Mouse (Mus musculus) heart, adult 2 months (tissue): ENCODE results near the gene Gpr88. TPM values are rescaled to one million over a fixed set of nuclear protein-coding genes. Genes with fewer than 3 reads are reported as not detected.

ENCODE experiments used
- DNase-seq, 2 experiments: peaks; one replicate each; pipeline ENCODE4 v3.0.0; 2021
- H3K27ac ChIP-seq: fragments of 200-600 bp; 2 replicates; pipeline ENCODE4 v1.8.1; 2022
- H3K27me3 ChIP-seq: fragments of 200-500 bp; 2 replicates; pipeline ENCODE4 v1.6.1; 2012; ENCODE audit warnings: mild to moderate bottlenecking, low read length, inconsistent platforms, mixed read lengths; ENCODE audit not compliant: control insufficient read depth, insufficient read depth
- H3K36me3 ChIP-seq: fragments of 200-500 bp; 2 replicates; pipeline ENCODE4 v1.6.1; 2012; ENCODE audit warnings: low read length, inconsistent platforms; ENCODE audit not compliant: control insufficient read depth, insufficient read depth
- H3K4me1 ChIP-seq: fragments of 200-500 bp; 2 replicates; pipeline ENCODE4 v1.6.1; 2011; ENCODE audit warnings: low read length; ENCODE audit not compliant: control insufficient read depth, insufficient read depth
- H3K4me3 ChIP-seq: fragments of 200-600 bp; 2 replicates; pipeline ENCODE4 v1.8.1; 2022
- H3K79me2 ChIP-seq: fragments of 200-500 bp; replicated peaks from 2 replicates; pipeline ENCODE4 v1.6.1; 2012; ENCODE audit warnings: mild to moderate bottlenecking, inconsistent platforms, low read length, moderate library complexity, mixed read lengths; ENCODE audit not compliant: control insufficient read depth, insufficient read depth
- H3K9ac ChIP-seq: fragments of 200-500 bp; 2 replicates; pipeline ENCODE4 v1.6.1; 2012; ENCODE audit warnings: low read depth, mild to moderate bottlenecking, control low read depth, inconsistent platforms, low read length, mixed read lengths
- CTCF ChIP-seq: fragments of 200-600 bp; IDR thresholded peaks from 2 replicates; pipeline ENCODE4 v1.8.1; 2022; ENCODE audit warnings: antibody characterized with exemption, mild to moderate bottlenecking, moderate library complexity
- EP300 ChIP-seq: fragments of 200-500 bp; IDR thresholded peaks from 2 replicates; pipeline ENCODE4 v1.6.1; 2011; ENCODE audit warnings: low read depth, low read length, control low read depth; ENCODE audit not compliant: insufficient read depth
- POLR2A ChIP-seq: fragments of 200-500 bp; IDR thresholded peaks from 2 replicates; pipeline ENCODE4 v1.6.1; 2011; ENCODE audit warnings: mild to moderate bottlenecking, low read depth, low read length, control low read depth; ENCODE audit not compliant: insufficient read depth
- WGBS: fragments of 180-500 bp; shearing (Covaris S2); methylation state at CpG from one replicate; pipeline ENCODE4 v1.1.7; 2018; 5-methylcytosine and 5-hydroxymethylcytosine counted together
- intact Hi-C: fragments of 180-260 bp; cut with DNase I; formaldehyde crosslinking; loops from one replicate; pipeline ENCODE4 v1.15.1; 2025
- polyA plus RNA-seq: library from polyadenylated mRNA; depleted of rRNA; stranded (reverse); fragments of >200 nt; gene quantifications from 2 replicates; pipeline ENCODE4 v1.2.3, GENCODE M21; 2012
- total RNA-seq, 2 experiments: library from RNA; stranded (reverse); gene quantifications; 2 replicates each; pipeline ENCODE4 v1.2.3; 2021

The Gpr88 gene
- total and polyA plus RNA-seq, 3 experiments = 0.08 to 0.23 TPM; not detected in 1

DNA sequence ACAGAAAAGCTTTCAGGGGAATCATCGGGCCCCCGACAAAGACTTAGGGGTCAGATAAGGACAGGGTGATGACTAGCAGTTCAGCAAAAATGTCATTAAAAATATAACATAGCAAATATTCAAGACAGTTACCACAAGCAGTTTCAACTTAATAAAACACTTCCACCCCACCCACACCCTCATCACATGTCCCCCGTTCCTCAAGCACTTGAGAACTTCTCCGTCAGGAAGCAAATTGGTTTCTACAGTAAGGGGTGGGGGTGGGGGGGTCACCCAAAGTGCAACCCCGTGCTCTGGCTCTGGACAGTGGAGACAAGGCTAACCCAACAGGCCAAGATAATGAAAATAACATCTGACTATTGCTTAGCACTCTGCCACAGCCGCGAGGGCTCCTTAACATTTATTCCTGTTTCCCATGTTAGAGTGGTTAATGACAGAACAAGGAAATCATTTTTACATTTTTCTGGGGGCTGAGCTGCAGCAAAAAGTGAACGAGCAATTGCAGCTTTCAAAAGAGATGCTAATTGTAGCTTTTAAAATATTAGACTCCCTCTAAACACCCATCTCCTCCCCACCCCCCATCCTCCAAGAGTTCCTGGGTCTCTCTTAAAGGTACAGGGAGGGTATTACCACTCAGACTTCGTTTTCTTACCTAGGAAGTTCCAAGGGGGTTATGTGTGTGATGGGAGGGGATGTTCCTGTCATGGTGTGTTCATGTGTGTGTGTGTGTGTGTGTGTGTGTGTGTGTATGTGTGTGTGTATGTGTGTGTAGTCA is 36.9 kb upstream of the Gpr88 start:
- Histone ChIP-seq H3K27me3 (no peaks in the 10 kb centered on the region), H3K9ac (no peak overlapping the region), H3K36me3 (no peaks in the 10 kb centered on the region), H3K4me1 (no peaks in the 10 kb centered on the region; the same call in 1 of the 2 replicates), H3K4me3 (no peak overlapping the region), H3K79me2 (no peaks in the 10 kb centered on the region), H3K27ac (no peak overlapping the region)
- intact Hi-C loops = no loop called here
- no peak for DNase-seq
- TF ChIP-seq CTCF (no peak), POLR2A (no peak), EP300 (no peak)
- whole genome bisulfite sequencing = 75% methylated on average over 9 of the region's 9 CpGs

DNA sequence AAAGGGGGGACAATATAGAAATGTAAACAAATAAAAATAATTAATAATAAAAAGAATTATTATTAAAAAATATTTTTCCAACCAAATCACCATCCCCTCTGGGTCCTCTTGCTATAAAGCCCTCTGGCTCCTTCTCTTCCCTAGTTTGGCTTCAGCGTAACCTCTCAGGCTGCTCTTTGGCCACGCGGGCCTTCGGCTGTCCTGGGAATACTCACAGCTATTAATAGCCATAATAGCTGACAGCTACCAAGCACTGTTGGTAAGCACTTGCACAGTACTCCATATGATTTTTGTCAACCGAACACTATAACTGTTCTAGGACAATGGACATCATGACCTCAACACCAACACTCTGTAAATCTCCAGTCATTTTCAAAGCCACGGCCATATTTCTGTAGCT is 35.5 kb upstream of the Gpr88 start:
- H3K27me3 ChIP-seq = no peaks in the 10 kb centered on the region
- H3K27ac ChIP-seq = no peak overlapping the region
- no peak overlapping the region for H3K4me3 ChIP-seq
- TF ChIP-seq CTCF = no peak
- no peak for TF ChIP-seq EP300
- TF ChIP-seq POLR2A = no peak
- no peak overlapping the region for H3K9ac ChIP-seq
- peak in 1 of 2 experiments; percentile 20 for DNase-seq
- H3K36me3 ChIP-seq = no peaks in the 10 kb centered on the region
- 52% methylated on average over 6 of the region's 6 CpGs for WGBS
- H3K79me2 ChIP-seq = no peaks in the 10 kb centered on the region
- intact Hi-C loops = no loop called here
- H3K4me1 ChIP-seq = no peaks in the 10 kb centered on the region; the same call in 1 of the 2 replicates

DNA sequence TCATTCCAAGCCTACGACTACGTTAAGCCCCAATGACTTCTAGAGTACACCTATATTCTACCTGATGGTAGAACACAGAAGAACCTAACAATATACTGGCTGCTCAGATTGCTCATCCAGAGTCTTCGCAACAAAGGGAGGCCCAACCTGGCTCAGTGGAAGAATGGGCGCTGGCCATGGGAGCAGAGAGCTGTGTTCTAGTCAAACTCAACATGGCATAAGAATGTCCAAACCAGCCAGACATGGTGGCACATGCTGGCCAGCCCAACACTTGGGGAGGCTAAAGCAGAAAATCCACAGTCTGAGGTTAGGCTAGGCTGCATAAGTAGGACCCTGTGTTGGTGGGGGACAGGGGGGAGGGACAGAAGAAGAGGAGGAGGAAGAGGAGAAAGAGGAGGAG is 31.4 kb upstream of the Gpr88 start:
- no peak for TF ChIP-seq EP300
- TF ChIP-seq CTCF = no peak
- TF ChIP-seq POLR2A = no peak
- Histone ChIP-seq H3K36me3 (no peaks in the 10 kb centered on the region), H3K79me2 (no peaks in the 10 kb centered on the region), H3K27me3 (no peaks in the 10 kb centered on the region), H3K4me3 (no peak overlapping the region), H3K4me1 (no peaks in the 10 kb centered on the region; the same call in 1 of the 2 replicates), H3K9ac (no peak overlapping the region), H3K27ac (no peak overlapping the region)
- WGBS = 97% methylated on average over 4 of the region's 4 CpGs
- no peak for DNase-seq
- intact Hi-C loops = no loop called here

DNA sequence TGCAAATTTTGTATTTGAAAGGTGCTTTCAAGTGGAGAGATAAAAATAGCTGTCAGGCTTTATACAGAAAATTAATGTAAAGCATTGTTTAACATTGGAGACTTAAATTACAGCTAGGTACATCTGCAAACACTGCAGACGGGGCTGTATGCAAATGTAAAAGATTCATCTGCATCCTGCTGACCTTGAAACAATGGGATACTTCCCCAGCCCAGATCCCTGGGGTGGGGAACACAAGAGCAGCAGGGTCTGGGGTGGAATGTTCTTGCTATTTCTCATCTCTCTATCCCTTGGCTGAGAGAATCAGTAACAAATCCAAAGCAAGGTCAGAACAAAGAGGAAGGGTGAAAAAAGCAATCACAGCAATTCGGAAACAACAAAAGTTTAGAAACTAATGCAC is 30.7 kb upstream of the Gpr88 start:
- 68% methylated on average over 2 of the region's 2 CpGs for WGBS

DNA sequence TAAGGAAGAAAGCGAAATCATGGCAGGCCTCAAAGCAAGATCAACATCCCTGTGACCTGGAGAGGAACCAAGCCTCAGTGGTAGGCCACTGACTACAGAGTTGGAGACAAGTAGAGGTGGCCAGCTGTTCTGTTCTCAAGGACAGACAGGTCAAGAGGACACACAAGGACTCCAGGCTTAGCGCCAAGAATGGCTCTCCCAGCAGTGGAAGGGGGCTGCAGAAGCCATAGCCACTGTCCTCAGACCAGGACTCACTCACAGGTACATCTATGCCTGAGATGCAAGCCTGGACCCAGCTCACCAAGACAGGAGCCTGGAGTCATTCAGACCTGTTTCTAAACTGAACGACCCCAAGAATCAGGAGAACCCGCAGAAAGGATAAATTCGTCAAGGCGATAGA is 28.4 kb upstream of the Gpr88 start:
- intact Hi-C loops = no loop called here
- H3K4me1 ChIP-seq = no peaks in the 10 kb centered on the region
- no peak overlapping the region for H3K4me3 ChIP-seq
- no peaks in the 10 kb centered on the region for H3K36me3 ChIP-seq
- DNase-seq = no peak
- H3K27ac ChIP-seq = no peak overlapping the region
- H3K27me3 ChIP-seq = no peaks in the 10 kb centered on the region
- no peak overlapping the region for H3K9ac ChIP-seq
- TF ChIP-seq POLR2A = no peak
- no peak for TF ChIP-seq CTCF
- H3K79me2 ChIP-seq = no peaks in the 10 kb centered on the region
- WGBS = 81% methylated on average over 6 of the region's 6 CpGs

More for the DNA sequence above, 30.7 kb upstream of the Gpr88 start:
- Histone ChIP-seq H3K4me3 (no peak overlapping the region), H3K27ac (no peak overlapping the region), H3K4me1 (no peaks in the 10 kb centered on the region; the same call in 1 of the 2 replicates), H3K79me2 (no peaks in the 10 kb centered on the region), H3K27me3 (no peaks in the 10 kb centered on the region), H3K9ac (no peak overlapping the region), H3K36me3 (no peaks in the 10 kb centered on the region)
- TF ChIP-seq EP300 = no peak
- TF ChIP-seq POLR2A = no peak
- no peak for TF ChIP-seq CTCF
- DNase-seq = no peak
- intact Hi-C loops = no loop called here

DNA sequence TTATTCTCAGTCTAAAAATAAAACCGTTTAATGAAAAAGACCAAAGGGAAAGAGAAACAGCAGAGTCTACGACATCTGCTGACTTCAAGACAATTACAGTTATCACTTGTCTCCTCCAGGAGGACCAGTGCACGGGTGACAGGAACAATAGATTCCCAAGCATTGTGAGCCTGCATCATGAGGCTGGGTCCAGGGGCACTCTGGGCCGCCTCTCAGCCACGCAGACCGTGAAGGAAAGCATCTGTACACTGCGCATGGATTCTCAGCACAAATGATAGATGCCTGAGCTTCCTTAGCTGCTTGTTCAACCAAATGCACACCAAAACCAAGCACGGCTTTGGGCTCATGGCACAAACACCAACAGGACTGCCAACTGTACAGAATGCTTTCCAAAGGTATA is 23.8 kb upstream of the Gpr88 start:
- intact Hi-C loops = no loop called here
- Histone ChIP-seq H3K36me3 (no peaks in the 10 kb centered on the region), H3K79me2 (no peaks in the 10 kb centered on the region), H3K27ac (no peak overlapping the region), H3K27me3 (no peaks in the 10 kb centered on the region), H3K4me1 (no peaks in the 10 kb centered on the region), H3K9ac (no peak overlapping the region), H3K4me3 (no peak overlapping the region)
- no peak for DNase-seq
- TF ChIP-seq CTCF = no peak
- TF ChIP-seq POLR2A = no peak
- TF ChIP-seq EP300 = no peak
- WGBS = 81% methylated on average over 8 of the region's 8 CpGs
